Mouse (Mus musculus) embryo, embryonic 9.5 days (tissue): ENCODE data around the gene E330021D16Rik.
"Not testable (repeated sequence)": the region's sequence is repeated elsewhere in the genome, so short reads cannot be mapped to it uniquely, and the experiment has no call there.

Experiments
- DNase-seq: peaks from one replicate; pipeline ENCODE4 v3.0.0-alpha.2; 2017; ENCODE audit errors: extremely low spot score

The E330021D16Rik gene

GRCm38 (mm10) chr6:136415133-136415775 lies at the start of gene E330021D16Rik:
Gene E330021D16Rik, minus strand, starts transcription at chr6:136415569.
- no peak for DNase-seq

GRCm38 (mm10) chr6:136465021-136465420 lies 49.7 kb upstream of the E330021D16Rik start:
- DNase-seq, result no peak

DNA sequence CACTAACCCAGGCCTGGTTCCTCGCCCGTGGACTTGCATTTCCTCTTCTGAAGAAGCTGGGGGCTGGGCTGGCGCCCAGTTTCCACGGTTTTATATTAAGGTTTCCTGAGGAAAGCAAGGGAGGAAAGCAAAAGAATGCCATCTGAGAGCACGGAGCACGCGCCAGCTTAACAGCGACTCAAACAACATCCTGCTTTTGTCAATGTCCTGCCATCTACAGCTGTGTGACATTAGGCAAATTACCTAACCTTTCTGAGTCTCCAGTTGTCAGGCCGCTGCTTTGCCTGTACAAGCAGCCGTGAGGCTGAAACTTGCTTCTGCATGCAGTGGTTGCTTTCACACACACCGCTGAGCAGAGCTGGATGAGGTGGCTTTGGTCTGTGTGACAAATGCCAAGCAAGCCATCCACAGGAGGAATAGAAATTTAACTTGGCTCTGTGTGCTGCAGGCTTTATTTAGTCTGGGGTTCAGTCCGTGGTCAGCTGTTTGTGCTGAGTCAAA lies 48.8 kb upstream of the E330021D16Rik start:
- no peak for DNase-seq

DNA sequence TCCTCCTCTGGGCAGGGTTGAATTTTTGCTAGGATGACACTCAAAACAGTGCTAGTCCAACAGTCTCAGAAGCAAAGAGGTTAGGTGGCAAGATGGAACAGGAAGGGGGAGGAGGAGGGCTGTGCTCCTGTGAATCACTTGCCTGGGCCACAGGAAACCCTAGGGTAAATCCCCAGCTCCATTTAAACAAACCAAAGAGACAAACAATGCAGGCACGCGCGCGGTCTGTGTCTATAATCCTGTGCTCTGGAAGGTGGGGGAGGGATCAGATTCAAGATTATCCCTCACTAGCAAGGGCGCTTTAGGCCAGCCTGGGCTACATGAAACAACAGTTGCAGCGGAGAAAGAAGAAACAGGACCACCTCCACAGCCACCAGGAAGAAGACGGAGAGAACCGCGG lies 48.1 kb upstream of the E330021D16Rik start:
- no peak for DNase-seq

DNA sequence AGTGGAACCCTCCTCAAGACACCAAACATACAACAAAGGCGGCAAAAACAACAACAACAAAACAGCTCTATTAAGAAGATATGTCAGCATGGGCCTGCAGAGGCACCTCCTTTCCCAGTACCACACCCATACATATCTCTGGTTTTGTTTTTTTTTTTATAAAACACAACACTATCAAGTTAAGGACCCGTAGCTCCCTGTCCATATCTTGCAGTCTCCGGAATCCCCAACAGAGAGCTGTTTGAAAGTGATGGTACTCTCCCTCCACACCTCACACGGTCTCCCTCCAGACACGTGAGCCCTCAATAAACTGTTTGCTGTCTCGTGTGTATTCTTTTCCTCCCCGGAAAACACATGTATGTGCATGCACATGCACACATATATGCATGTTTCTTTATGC lies 43.8 kb upstream of the E330021D16Rik start:
- DNase-seq, result no peak

- no peak for DNase-seq
Observed at GRCm38 (mm10) chr6:136456302-136456701, 40.9 kb upstream of the E330021D16Rik start.

DNA sequence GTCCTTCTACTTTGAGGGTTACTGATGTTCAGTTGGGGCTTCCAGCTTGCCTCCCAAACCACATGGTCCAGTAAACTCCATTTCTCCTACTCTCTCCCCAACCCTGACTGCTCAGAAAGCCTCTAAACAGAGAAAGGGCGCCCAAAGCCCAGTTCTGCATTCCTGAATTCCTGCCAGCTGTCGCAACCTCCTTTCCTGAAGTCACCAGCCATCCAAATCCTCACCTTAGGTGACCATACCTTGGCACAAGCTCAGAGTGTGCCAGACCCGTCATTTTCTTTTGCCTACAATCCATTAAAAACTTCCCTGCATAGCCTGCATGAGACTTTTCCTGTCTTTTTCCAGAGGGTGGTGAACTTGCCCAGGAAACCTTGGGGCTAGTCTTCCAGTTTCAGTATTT lies 40.3 kb upstream of the E330021D16Rik start:
- no peak for DNase-seq

DNA sequence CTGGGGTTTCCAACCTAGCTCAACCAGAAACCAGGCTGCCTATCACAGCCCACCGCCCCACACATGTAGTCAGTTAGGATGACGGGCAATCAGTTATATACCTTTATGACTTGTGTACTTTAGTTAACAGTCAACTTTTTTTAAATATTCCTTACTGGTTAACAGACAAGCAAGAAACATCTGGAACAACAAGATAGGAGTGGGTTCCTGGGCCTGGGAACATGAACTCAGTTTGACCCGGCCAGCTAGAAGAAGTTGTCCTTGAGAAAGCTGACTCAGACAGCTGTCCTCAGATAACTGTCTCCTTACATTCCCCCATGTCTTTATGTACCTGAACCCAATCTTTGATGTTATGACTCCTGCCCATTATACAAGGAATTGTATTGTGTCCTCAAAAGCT lies 37.3 kb upstream of the E330021D16Rik start:
- no peak for DNase-seq

- no peak for DNase-seq
Observed at GRCm38 (mm10) chr6:136450863-136451262, 35.5 kb upstream of the E330021D16Rik start.

GRCm38 (mm10) chr6:136449930-136450329 lies 34.6 kb upstream of the E330021D16Rik start:
- no peak for DNase-seq

GRCm38 (mm10) chr6:136449270-136449692 lies 33.9 kb upstream of the E330021D16Rik start:
- no peak for DNase-seq

- not testable (repeated sequence) for DNase-seq
Observed at GRCm38 (mm10) chr6:136439205-136439604, 23.8 kb upstream of the E330021D16Rik start.

DNA sequence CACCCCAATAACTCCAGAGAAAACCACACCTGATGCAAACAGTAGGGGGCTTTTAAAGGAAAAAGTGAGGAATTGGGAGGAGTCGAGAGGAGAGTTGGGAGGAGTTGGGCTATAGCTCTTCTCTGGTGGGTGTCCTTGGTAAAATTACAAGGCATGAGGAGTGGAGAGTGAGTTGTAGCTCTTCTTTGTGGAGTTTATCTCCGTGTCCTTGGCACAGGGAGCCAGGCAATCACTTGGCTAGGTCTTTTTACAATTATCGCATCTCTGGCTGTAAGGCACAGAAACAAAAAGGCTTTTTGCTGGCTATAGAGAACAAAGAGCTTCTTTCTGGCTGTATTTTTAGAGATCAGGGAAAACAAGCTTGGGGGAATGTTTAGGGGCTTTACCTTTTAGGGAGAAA lies 20.8 kb upstream of the E330021D16Rik start:
- not testable (repeated sequence) for DNase-seq

DNA sequence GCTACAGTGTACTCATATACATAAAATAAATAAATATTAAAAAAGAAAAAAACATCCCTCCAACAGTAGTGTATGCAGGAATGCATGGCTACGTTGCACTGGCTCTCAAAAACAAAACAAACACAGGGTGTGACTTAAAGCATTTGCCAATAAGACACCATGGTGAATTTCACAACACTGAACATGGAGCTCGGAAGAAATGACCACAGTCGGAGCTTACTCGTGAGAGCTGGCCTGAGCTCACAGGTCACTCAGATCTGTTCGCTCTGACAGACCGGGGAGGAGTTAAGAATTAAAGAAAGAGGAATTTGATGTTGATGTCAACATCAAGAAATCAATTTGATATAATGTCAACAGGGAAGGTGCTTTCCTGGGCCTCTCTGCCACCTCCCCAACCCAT lies 18.2 kb upstream of the E330021D16Rik start:
- no peak for DNase-seq

- no peak for DNase-seq
Observed at GRCm38 (mm10) chr6:136431896-136432248, 16.5 kb upstream of the E330021D16Rik start.

- DNase-seq, result no peak
Observed at GRCm38 (mm10) chr6:136431169-136431895, 16.0 kb upstream of the E330021D16Rik start.

DNA sequence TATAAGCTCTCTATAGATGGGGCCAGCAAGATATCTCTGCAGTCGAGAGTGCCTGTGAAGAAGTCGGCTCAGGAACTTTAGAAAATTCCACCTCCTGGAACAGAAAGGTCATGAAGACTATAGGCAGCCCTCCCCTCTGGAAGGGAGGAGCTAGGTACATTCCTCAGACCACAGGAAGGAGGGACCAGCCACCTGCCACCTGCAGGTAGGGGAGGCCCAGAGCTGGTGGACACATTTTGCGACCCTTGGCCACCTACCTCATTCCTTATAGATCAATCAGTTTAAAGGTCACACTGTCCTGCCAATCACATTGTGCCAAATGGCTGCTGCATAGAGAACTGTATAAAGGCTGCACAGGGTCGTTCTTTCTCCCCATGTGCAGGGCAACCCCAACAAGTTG lies 14.1 kb upstream of the E330021D16Rik start:
- no peak for DNase-seq

- no peak for DNase-seq
Observed at GRCm38 (mm10) chr6:136428412-136428811, 13.0 kb upstream of the E330021D16Rik start.

- DNase-seq, result no peak
Observed at GRCm38 (mm10) chr6:136427240-136427639, 11.9 kb upstream of the E330021D16Rik start.

GRCm38 (mm10) chr6:136425956-136426355 lies 10.6 kb upstream of the E330021D16Rik start:
- DNase-seq, result no peak

GRCm38 (mm10) chr6:136424166-136424565 lies 8.8 kb upstream of the E330021D16Rik start:
- DNase-seq, result no peak

GRCm38 (mm10) chr6:136423201-136423600 lies 7.8 kb upstream of the E330021D16Rik start:
- no peak for DNase-seq
